Mouse (Mus musculus): ENCODE data around the gene Snrk. TPM values are rescaled to one million over a fixed set of nuclear protein-coding genes. Genes with fewer than 3 reads are reported as not detected.
A peak's percentile ranks its signal among the peaks of the same experiment; 100 is the strongest.

Gene Snrk
- polyA plus RNA-seq, 1 experiment = 111 TPM

- Histone ChIP-seq H3K4me1 (ENCODE audit: control insufficient read depth, insufficient read depth, insufficient read length, low read length) (0 out of 2 replicates have a peak, but pooled peaks cover 2% of the 10 kb centered on the region), H3K27ac (replicated peaks; ENCODE audit: low read depth, low read length) (no peak overlapping the region), H3K4me3 (ENCODE audit: insufficient read depth, low read depth, low read length) (no peak overlapping the region)
Measured at GRCm38 (mm10) chr9:122195042-122195682, 78.1 kb downstream of the Snrk start.

GRCm38 (mm10) chr9:122197021-122197420, 80.0 kb downstream of the Snrk start:
- H3K4me1 ChIP-seq (ENCODE audit: control insufficient read depth, insufficient read depth, insufficient read length, low read length) = 0 out of 2 replicates have a peak, but pooled peaks cover 2% of the 10 kb centered on the region
- H3K27ac ChIP-seq (replicated peaks; ENCODE audit: low read depth, low read length) = peak overlapping the region; percentile 27; the same call in 1 of the 2 replicates
- H3K4me3 ChIP-seq (ENCODE audit: insufficient read depth, low read depth, low read length) = no peak overlapping the region

GRCm38 (mm10) chr9:122198621-122199020, 81.6 kb downstream of the Snrk start:
- peak overlapping the region; percentile 35; the same call in 1 of the 2 replicates for H3K27ac ChIP-seq (replicated peaks; ENCODE audit: low read depth, low read length)
- no peak overlapping the region for H3K4me3 ChIP-seq (ENCODE audit: insufficient read depth, low read depth, low read length)
- 0 out of 2 replicates have a peak, but pooled peaks cover 2% of the 10 kb centered on the region for H3K4me1 ChIP-seq (ENCODE audit: control insufficient read depth, insufficient read depth, insufficient read length, low read length)

GRCm38 (mm10) chr9:122199253-122199652, 82.2 kb downstream of the Snrk start:
- H3K4me3 ChIP-seq (ENCODE audit: insufficient read depth, low read depth, low read length) = no peak overlapping the region
- peak overlapping the region; percentile 46 for H3K27ac ChIP-seq (replicated peaks; ENCODE audit: low read depth, low read length)
- 0 out of 2 replicates have a peak, but pooled peaks cover 2% of the 10 kb centered on the region for H3K4me1 ChIP-seq (ENCODE audit: control insufficient read depth, insufficient read depth, insufficient read length, low read length)

- Histone ChIP-seq H3K27ac (replicated peaks; ENCODE audit: low read depth, low read length) (no peak overlapping the region), H3K4me3 (ENCODE audit: insufficient read depth, low read depth, low read length) (no peak overlapping the region), H3K4me1 (ENCODE audit: control insufficient read depth, insufficient read depth, insufficient read length, low read length) (no peaks in the 10 kb centered on the region)
Measured at GRCm38 (mm10) chr9:122204508-122204907, 87.4 kb downstream of the Snrk start.

GRCm38 (mm10) chr9:122205543-122206200, 88.6 kb downstream of the Snrk start:
- no peak overlapping the region for H3K4me3 ChIP-seq (ENCODE audit: insufficient read depth, low read depth, low read length)
- H3K4me1 ChIP-seq (ENCODE audit: control insufficient read depth, insufficient read depth, insufficient read length, low read length) = no peaks in the 10 kb centered on the region
- no peak overlapping the region for H3K27ac ChIP-seq (replicated peaks; ENCODE audit: low read depth, low read length)

GRCm38 (mm10) chr9:122208311-122208710, 91.2 kb downstream of the Snrk start:
- Histone ChIP-seq H3K27ac (replicated peaks; ENCODE audit: low read depth, low read length) (no peak overlapping the region), H3K4me3 (ENCODE audit: insufficient read depth, low read depth, low read length) (no peak overlapping the region), H3K4me1 (ENCODE audit: control insufficient read depth, insufficient read depth, insufficient read length, low read length) (no peaks in the 10 kb centered on the region)

- H3K27ac ChIP-seq (replicated peaks; ENCODE audit: low read depth, low read length) = no peak overlapping the region
- H3K4me3 ChIP-seq (ENCODE audit: insufficient read depth, low read depth, low read length) = no peak overlapping the region
- no peaks in the 10 kb centered on the region for H3K4me1 ChIP-seq (ENCODE audit: control insufficient read depth, insufficient read depth, insufficient read length, low read length)
Measured at GRCm38 (mm10) chr9:122215118-122215517, 98.1 kb downstream of the Snrk start.

GRCm38 (mm10) chr9:122216945-122217529, 100.0 kb downstream of the Snrk start:
- Histone ChIP-seq H3K4me3 (ENCODE audit: insufficient read depth, low read depth, low read length) (no peak overlapping the region), H3K27ac (replicated peaks; ENCODE audit: low read depth, low read length) (no peak overlapping the region)

More at GRCm38 (mm10) chr9:122216945-122217529, 100.0 kb downstream of the Snrk start:
- H3K4me1 ChIP-seq (ENCODE audit: control insufficient read depth, insufficient read depth, insufficient read length, low read length) = no peaks in the 10 kb centered on the region

Other genes with a start within 250 kb of the Snrk start
- gene Ackr2, start 218.9 kb upstream of the Snrk start, polyA plus RNA-seq (2012; ENCODE audit: insufficient read depth, insufficient read length, missing spikeins) = 1.5 TPM in 1 of 2 replicates, not detected in the other
- gene Cyp8b1, start 201.0 kb upstream of the Snrk start, polyA plus RNA-seq (2012; ENCODE audit: insufficient read depth, insufficient read length, missing spikeins) = not detected in 2 replicates
- 0.28 TPM in 1 of 2 replicates, not detected in the other for gene Fam198a, start 166.3 kb upstream of the Snrk start, polyA plus RNA-seq (2012; ENCODE audit: insufficient read depth, insufficient read length, missing spikeins)
- 4.0 and 6.3 TPM in 2 replicates for gene Pomgnt2, start 120.2 kb upstream of the Snrk start, polyA plus RNA-seq (2012; ENCODE audit: insufficient read depth, insufficient read length, missing spikeins)
- 42.2 and 44.0 TPM in 2 replicates for gene Ano10, start 177.2 kb downstream of the Snrk start, polyA plus RNA-seq (2012; ENCODE audit: insufficient read depth, insufficient read length, missing spikeins)
- 94.5 and 164 TPM in 2 replicates for gene Abhd5, start 234.3 kb downstream of the Snrk start, polyA plus RNA-seq (2012; ENCODE audit: insufficient read depth, insufficient read length, missing spikeins)

All from brown adipose tissue, adult 24 weeks (tissue).